Mouse (Mus musculus) G1E (cell line): ENCODE results near the gene Pofut2.

ENCODE experiments used
- CTCF ChIP-seq: IDR thresholded peaks from 2 replicates; pipeline ENCODE4 v1.5.1; 2012; ENCODE audit warnings: low read depth, low read length, inconsistent platforms, mixed read lengths
- GATA1 ChIP-seq: IDR thresholded peaks from 2 replicates; pipeline ENCODE4 v1.6.1; 2012; ENCODE audit warnings: borderline replicate concordance, low read length, inconsistent platforms, mixed read lengths
- GATA2 ChIP-seq: IDR thresholded peaks from 2 replicates; pipeline ENCODE4 v1.6.1; 2012; ENCODE audit warnings: low read depth, low read length, inconsistent platforms, borderline replicate concordance
- POLR2AphosphoS5 ChIP-seq: IDR thresholded peaks from 2 replicates; pipeline ENCODE4 v1.6.1; 2012; ENCODE audit warnings: low read depth, low read length, inconsistent platforms; ENCODE audit not compliant: insufficient replicate concordance
- TAL1 ChIP-seq: conservative IDR thresholded peaks from 2 replicates; pipeline ENCODE4 v1.6.1; 2012; ENCODE audit warnings: low read depth, low read length, inconsistent platforms, mixed read lengths

DNA sequence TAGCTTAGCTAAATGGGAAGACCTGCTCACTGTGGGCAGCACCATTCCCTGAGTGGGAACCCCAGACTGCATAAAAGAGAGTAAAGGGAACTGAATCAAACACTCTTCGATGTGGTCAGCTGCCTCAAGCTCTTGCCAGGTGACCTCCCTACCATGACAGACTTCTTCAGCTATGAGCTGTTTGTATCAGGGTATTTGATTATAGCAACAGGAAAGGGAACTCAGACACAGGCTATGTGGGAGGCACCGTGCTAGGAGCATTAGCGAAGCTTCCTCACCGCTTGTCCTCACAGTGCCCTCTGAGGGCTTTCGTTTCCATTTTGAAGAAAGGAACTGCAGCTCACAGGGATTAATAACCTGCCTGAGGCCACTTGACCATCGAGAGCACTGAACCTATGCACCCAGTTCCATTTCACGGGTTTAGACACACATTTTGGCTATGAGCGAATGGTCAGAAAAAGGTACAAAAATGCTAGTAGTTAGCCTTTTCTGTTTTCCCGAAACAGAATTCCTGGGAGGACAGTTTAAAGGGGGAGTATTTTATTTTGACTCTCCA, 55.8 kb downstream of the Pofut2 start:
- TF ChIP-seq CTCF: no peak
- no peak for TF ChIP-seq GATA2
- TF ChIP-seq TAL1: no peak
- TF ChIP-seq GATA1: no peak
- no peak for TF ChIP-seq POLR2AphosphoS5
